Mouse (Mus musculus) R1 (cell line): ENCODE results near the gene Serpina3n.
A peak's percentile ranks its signal among the peaks of the same experiment; 100 is the strongest.
"Not testable (repeated sequence)": the region's sequence is repeated elsewhere in the genome, so short reads cannot be mapped to it uniquely, and the experiment has no call there.

ENCODE experiments used
- DNase-seq: peaks from one replicate; pipeline ENCODE4 v3.0.0-alpha.2; 2018; ENCODE audit warnings: low read depth, low spot score

Gene Serpina3n

DNA sequence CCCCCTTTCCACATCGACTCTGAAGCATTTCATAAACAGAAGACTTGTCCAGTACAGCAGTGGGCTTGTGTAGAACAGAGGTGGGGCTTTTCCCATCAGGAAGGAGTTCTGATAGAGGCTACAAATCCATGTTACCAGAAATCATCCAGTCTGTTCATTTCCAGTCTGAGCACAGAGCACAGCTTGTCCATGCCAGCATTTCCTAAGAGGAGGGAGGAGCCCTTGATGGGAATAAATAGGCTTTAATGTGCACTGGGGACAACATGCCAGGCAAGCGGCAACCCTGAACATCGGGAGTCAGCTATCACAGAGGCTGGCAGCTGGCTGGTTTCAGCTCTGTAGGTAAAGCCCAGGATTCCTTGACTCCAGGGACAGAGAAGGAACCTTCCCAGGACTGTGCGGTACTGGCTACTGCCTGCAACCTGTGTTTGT is at the start of gene Serpina3n:
Serpina3n (plus strand) TSS at position 276 of the 432 bp plus-strand sequence.
- DNase-seq: no peak

DNA sequence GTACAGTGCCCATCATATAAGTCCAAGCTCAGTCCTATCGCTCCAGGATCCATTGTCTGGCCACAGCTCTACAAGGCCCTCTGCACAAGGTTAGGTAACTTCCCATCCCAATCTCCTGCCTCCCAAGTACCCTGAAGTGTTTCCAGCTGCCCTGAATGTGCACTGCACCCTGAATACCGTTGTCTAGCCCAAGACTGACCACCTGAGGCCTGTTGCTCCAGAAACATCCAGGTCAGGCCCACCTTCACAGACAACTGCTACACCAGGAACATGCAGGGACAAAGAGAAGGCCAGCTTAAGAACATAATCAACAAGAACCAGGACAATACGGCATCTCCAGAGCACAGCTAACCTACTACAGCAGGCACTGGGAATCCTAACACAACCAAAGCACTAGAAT is 36.5 kb upstream of the Serpina3n start:
- no peak for DNase-seq

DNA sequence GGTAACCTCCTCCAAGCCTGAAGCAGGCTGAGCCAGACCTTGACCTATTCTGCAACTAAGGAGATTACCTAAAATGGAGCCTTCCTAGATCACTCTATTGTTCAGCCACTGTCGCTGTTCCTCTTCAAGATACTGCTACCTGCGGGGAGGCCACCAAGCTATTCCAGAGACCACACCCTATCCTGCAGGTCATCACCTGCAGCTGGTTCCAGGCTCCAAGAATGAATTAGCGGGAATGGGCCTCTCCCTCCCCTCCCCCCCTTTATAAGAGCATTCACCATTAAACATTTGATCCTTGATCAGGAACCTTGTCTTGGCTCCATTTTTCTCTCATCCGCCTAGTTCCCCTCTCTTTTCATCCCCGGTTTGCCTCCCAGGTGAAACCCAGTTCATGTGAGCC is 29.4 kb upstream of the Serpina3n start:
- DNase-seq: peak; percentile 56

DNA sequence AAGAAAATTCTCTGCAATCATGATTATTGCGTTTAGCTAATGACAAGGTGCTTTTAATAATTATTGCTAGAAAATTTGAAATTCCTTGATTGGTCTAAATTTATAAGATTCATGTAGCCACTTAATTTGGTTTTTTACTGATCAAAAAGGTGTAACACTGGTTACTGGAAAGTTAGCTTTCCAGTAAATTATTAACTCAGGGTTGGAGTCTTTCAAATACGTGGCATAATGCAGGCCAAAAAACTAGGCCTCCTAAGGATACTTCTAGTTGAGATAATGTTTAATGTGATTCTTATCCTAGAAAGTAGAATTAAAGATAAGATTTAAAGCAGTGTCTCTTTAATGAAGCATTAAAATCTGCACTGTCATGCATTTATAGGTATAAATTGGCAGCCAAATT is 28.2 kb upstream of the Serpina3n start:
- DNase-seq: not testable (repeated sequence)

DNA sequence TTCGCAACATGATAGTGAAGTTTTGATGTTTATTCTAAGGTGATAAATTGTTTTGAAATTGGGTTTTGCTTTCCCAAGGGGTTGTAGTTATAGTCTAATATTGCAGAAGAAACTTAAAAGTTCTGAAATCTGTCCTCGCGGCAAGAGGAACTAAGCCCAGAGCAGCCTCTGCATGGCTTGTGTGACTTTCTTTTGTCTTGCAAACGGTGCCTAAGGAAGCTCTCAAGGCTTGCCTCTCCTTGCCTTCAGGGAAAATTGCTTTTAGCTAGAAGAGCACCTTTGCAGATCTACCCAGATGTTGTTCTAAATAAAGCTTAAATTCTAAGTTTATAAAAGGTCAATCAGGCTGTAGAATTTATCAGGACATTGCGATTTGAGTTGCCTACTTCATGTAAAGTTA is 27.7 kb upstream of the Serpina3n start:
- peak; percentile 59 for DNase-seq

DNA sequence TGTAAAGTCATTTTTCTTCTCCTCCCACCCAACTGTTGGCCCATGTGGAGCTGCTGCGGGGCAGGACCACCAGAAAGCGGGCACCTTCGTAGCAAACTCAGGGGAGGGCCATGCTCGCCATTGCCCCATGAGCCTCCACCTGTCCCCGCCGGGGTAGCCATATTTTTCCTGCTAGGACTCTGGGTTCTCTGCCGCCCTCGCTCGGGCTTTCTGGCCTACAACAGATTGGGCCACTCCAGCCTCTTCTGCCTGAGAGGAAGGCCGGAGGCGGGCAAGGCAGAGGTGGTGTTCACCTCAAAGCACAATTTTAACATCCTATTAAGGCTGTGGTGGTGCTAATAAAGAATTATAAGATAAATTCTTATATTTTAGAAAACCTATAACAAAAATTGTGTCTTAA is 26.7 kb upstream of the Serpina3n start:
- DNase-seq: no peak

DNA sequence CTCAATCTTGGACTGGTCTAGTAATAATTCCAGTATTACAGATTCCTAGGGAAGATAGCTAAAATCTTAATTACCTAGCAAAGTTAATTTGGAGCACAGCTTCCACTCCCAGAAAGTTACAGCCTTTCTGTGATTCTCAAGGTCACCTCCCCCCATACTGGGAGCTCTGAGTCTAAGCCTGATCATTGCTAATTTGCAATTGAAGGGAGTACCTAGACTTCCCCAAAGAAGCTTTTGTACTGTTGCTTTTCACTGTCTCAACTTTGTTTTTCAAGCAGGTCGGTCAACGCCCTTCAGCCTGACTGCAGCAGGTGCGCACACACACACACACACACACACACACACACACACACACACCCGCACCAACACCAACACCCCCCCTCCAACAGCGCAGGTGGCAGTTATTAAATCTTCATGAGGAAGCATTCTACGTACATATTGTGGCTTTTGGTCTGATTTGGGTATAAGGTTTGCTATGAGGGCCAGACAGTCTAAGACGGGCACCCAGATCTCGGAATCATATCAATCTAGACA is 25.4 kb upstream of the Serpina3n start:
- DNase-seq: peak; percentile 62

DNA sequence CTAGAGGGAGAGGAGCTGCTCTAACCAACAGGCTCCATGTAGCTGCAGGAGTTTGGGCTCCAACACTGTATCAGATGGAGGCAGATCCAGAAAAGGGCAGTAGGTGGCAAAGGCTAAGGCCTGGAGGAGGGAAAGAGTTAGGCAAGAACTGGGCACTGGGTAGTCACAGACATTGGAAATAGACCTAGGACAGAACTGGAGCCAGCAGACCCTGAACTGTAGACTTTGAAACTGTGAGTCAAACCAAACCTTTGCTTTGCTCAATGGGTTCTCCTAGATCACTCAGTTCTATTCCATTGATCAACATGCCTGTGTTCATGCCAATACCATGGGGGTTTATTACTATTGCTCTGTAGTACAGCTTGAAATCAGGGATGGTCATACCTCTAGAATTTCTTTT is 20.5 kb upstream of the Serpina3n start:
- DNase-seq: not testable (repeated sequence)

DNA sequence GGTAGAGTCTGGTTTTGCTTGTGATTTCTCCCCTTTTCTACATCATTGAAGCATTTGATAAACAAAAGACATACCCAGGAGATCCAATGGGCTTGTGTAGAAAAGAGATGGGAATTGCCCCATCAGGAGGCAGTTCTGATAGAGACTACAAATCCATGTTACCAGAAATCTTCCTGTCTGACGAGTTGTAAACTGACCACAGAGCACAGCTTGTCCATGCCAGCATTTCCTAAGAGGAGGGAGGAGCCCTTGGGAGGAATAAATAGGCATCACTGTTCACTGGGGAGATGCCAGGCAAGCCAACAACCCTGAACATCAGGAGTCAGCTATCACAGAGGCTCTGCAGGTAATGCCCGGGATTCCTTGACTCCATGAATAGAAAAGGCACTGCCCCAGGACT is 19.7 kb upstream of the Serpina3n start:
- DNase-seq: not testable (repeated sequence)

DNA sequence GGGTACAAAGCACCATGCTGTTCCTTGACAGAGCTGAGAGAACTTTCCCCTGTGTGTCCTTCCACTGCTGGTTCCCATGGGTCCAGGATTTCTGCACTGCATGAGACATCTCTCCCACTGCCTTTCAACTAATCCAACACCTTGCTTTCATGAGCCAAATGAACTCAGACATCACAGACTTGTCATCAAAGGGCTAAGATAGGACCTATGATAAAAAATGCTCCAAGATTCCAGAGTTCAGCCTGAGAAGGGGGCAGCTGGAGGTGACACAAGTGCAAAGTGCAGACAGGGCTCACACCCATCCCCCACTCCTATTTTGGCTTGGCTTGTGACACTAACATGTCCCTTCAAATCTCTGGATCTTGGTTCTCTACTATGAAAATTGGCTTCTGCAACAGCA is 18.1 kb upstream of the Serpina3n start:
- no peak for DNase-seq

DNA sequence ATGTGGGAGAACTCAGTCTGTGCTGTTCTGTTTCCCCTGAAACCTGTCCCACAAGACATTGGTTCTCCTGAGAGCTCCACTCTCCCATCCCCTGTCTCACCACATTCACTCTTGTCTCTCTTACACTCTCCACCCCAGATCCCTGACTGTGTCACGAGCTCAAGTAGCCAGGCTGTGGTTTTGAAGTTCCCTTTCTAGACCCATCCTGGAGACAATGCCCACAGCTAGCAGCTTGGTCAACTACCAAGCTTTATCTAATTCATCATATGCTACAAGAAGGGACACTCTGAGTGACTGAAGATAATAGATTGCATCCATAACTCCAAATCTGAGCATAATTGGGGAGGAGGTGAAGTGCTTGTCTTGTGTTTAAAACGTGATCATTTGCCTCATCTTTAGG is 15.5 kb upstream of the Serpina3n start:
- DNase-seq: not testable (repeated sequence)

DNA sequence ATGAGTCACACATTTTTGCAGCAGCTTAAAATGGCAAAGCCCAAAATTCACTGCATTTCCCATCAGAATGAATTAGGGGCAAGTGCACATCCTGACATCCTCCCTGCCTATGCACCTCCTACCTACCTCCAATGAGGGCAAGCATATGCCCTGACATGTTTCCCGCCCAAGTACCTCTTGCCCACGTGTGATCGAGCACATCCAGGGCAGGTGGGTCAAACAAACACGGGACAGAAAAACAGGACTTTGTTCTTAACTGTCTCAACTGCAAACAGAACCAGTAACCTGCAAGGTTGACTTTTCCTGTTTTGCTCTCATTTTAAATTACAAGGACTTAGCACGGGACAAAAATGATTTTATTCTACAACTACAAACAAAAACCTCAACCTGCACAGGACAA is 2.6 kb upstream of the Serpina3n start:
- DNase-seq: no peak

DNA sequence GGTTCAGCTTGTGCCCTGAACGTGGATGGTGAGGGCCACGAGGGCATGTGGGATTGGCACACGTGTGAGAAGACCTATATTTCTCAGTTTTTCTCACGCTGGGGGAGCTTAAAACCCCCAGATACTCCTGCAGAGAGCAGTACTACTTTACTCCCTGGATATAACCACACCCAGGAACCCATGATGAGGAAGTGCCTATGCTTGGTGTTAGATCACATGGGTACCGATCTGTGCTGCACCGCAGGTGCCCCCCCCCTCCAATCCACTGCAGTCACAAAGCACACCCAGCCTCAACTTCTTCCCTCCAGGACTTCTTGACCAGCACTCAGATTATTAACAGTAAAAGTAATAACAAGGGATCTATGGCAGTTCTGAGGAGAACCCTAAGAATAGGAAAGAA is 6.0 kb downstream of the Serpina3n start:
- no peak for DNase-seq

DNA sequence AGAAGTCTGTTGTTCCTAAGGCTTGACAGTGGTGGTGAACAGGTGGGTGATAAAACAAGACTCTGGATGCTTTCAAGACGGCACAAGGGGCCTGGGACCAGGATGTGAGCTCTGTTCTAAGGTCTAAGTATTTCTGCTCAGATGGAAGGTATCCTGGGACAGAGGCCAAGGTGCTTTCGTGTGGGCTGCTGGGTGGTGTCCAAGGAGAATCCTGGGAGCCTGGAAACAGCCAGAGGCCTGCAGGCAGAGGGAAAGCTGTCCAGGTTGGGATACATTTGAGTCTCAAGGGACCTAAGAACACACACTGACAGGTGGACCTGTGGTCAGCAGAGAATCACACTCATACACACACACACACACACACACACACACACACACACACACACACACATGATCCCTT is 8.0 kb downstream of the Serpina3n start:
- no peak for DNase-seq

DNA sequence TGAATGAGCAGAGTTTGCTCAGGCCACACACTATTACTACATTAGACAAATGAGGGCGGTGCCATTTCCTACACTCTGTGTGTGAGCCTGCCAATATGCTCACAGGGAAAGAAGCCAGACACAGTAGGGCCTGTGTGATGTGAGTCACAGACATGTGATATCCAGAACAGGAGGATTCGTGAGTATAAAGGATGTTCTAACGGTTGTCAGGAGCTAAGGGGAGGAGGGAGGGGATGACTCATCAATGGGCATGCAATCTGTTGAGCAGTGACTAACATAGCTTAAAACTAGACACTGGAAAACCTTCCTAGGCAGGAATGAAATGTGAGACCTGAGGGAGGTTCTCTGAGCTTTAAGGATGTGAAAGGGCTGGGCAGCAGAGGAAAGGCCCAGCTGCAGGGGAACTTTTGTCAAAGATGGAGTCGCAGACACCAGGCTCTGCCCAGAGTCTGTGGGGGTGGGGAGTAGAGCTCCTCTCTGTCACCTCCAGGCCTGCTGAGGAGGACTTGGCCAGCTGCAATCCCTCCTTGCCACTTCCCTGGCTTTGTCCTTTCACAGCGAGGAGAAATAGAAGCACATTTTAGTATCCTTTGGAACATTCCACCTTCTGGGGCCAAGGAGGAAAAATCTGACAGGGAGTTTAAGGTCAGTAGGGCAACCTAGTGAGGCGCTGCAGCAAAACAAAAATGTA is 9.2 kb downstream of the Serpina3n start:
- DNase-seq: peak; percentile 16

DNA sequence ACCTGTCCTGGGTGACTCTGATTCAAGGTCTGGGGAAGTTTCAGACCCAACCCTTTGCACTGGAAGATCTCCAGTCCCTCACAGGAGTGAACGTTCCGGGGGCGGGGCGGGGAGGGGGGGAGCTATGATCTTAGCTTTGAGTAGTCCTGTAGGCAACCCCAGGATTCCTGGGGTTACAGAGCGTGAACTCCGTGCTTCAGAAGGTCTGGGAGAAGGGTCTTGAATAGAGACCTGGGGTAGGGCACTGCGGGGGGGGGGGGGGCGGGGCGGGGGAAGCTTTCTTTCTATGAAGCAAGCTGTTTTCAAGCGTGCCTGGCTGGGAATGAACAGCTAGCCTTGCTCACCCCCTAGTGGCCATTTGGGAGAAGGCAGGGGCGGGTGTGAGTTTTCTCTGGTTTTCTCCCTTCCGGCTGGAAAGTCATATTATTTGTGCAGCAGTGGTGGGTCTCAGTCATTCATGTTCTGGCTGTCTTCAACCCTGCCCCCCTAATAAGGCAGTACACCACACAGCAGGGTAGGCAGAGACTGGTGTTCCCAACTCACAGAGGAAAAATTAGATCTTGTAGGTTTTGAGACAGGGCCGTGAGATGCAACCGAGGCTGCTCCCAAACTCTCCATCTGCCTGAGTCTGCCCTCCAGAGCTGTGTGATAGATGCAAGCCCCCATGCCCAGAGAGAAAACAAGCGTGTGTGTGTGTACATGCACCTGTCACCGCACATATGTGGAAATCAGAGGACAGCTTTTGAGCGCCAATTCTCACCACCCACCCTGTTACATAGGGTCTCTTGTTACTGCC is 12.0 kb downstream of the Serpina3n start:
- DNase-seq: peak; percentile 84

DNA sequence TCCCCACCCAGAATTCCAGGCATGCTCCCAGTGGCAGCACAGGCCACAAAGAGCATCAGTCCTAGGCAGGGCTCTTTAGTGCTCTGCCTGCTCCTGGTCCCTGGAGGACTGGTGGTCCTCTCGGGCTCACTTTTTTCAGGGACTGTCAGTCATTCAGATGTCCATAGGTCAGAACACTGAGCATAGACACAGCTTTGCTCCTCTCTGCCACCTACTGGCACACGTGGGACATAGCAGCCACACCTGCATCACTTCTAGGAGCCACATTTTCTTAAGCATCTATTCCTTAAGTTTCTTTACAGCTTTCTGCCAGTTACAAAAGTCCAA is 12.6 kb downstream of the Serpina3n start:
- DNase-seq: peak; percentile 67

DNA sequence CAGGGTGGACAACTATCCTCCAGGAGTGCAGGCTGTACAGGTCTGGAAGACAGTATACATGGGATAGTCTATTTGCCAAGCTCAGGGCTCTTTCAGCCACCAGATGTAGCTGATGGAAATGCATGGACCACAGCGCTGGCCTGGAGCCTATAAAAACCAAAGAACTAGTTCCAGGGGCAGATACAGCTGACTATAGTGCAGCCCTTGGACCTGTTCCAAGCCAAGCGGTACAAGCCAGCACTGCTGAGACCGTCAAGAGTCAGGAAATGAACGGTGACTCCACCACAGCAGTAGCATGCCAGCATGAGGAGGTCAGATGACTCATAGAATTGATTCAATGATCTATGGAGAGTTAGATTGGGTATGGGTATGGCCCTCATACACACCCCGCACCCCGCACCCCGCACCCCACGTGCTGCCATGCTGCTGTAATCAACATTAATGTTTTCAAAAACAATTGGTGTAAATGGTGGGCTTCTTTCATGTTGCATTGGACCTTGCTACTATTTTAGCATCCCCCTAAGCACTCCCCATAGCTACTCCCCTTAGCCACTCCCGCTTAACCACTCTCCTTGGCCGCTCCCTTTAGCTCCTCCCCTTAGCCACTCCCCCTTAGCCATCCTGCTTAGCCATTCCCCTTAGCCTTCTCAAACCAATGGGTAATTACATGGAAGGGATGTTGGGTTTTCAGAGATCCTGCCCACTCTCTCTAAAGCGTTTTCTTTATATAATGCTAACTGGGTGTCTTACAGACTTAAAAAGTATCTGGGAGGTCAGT is 16.3 kb downstream of the Serpina3n start:
- peak; percentile 79 for DNase-seq

DNA sequence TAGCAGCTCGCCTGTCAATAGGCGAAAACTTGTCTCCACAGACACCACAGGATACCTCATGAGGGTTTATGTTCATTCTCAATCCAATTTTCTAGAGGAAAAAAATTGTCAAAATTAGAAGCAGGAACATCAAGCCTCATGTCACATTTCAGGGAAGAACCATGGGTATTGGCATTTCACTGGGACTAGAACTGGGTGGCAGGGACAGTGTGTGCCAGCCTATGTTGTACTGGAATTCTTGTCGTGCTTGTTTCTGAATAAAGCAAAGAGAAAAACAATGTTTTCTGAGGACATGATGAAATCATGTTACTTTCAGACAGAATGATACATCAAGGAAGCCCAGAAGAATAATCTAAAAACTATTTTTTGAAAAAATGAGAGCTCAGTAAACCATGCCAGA is 19.1 kb downstream of the Serpina3n start:
- no peak for DNase-seq

DNA sequence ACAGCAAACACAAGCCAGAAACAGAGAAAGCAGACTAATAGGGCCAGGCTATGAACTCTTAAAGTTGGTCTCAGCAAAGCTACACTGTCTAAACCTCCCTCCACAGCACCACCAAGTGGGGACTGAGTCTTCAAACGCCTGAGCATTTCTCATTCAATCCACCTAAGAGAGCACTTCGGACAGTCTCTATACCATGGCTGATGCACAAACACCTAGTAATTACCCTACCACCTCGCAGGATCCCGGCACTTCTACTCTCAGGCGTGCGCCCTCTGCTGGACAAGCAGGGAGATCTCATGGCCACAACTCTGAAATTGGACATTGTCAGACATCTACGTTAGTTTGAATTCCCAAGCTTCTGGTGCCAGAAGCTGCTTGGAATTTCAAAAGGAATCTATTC is 20.4 kb downstream of the Serpina3n start:
- DNase-seq: peak; percentile 85

DNA sequence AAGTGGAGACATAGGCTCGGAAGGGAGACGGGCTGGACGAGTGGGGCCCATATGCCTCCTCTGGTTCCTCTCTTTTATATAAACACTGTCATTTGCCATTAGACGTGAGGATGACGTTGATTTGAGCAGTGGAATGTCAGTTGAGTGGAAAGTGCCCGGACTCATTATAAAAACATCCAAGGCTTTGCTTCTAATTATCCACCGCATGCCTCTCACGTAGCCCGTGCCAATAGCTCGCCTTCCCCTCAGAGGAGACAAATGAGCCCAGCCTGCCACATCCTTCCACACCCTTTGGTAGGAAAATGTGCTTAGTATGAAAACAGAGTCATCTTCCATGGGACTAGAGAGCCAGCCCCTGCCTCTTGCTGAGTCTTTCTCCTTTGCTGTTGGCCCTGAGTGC is 24.8 kb downstream of the Serpina3n start:
- no peak for DNase-seq

DNA sequence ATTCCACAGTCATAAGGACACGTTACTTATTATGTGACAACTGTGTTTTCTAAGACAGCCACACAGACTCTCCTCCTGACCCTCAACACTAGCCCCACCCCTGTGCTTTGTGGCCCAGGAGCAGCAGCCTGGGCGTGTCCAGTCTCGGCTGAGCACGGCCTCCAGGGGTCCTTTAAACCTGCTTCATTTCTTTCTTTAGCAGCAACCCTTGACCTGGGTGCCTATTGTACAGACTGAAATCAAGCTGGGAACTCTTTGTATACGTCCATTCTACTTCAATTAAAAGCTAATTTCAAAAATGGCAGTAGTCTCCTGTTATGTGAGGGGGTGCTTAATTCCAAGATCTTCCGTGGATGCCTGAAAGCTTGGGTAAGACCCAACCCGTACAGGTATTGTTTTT is 26.7 kb downstream of the Serpina3n start:
- peak; percentile 93 for DNase-seq
